Mouse (Mus musculus): ENCODE measurements around the gene S1pr2.

DNA sequence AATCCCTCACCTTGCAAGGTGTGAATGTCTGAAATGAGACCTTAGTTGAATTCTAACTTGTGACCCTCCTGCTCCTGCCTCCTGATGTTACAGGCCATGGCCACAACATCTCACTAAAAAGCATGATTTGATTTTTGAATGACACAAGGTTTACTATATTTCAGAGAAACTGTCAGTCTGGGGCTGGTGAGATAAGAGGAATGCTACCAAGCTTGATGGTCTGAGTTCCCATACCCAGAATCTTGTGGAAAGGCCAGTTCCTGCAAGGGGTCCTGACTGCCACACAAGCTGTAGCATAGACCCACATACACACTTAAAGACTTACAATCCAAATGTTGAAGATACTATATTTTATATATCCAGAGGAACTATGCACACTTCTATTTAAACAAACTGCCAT, 26.2 kb downstream of the S1pr2 start:
- TF ChIP-seq CTCF (IDR thresholded peaks at IDR 0.05; ENCODE audit: borderline replicate concordance, extremely low read depth, insufficient read depth, insufficient read length) (no peak), POLR2A (IDR thresholded peaks at IDR 0.05; ENCODE audit: borderline replicate concordance, extremely low read depth, insufficient read depth, insufficient read length, poor library complexity, severe bottlenecking) (no peak)
